Mouse (Mus musculus) liver, embryonic 14.5 days (tissue): Measurements from ENCODE around the gene St8sia1.

Experiments used
- CTCF ChIP-seq: IDR thresholded peaks from 2 replicates; pipeline ENCODE4 v1.5.1; 2016; ENCODE audit warnings: antibody characterized with exemption, low read depth, control low read depth
- EP300 ChIP-seq: IDR thresholded peaks from 2 replicates; pipeline ENCODE4 v1.6.1; 2016; ENCODE audit warnings: antibody characterized with exemption, low read depth

- TF ChIP-seq EP300 = no peak
- TF ChIP-seq CTCF = no peak
Observed at GRCm38 (mm10) chr6:142856258-142856874, 107.9 kb downstream of the St8sia1 start.
